9 mouse cellular contexts compared by ENCODE assay signal in genomic region chr10:78008169-78008568, GRCm38 (mm10). TPM values are rescaled to one million over a fixed set of nuclear protein-coding genes. Genes with fewer than 3 reads are reported as not detected.
A peak's percentile ranks its signal among the peaks of the same experiment; 100 is the strongest.
DNase-seq lines count a peak whose midpoint lies in the region; ATAC-seq and TF ChIP-seq lines count a peak whose summit lies in the region.
"Had no signal": no experiment of that assay in that cellular context is flagged by ENCODE, and none has a peak within 500 bp of the region (broad histone marks: within the 10 kb centered on the region; RNA-seq: fewer than 3 reads in every experiment).

No protein-coding gene starts in this region.

- no peaks in the 10 kb centered on the region for H3K36me3 ChIP-seq in lung, postnatal 0 days (ENCODE audit: insufficient read depth, low read length)
- no peaks in the 10 kb centered on the region for H3K36me3 ChIP-seq in forebrain, embryonic 16.5 days (ENCODE audit: control insufficient read depth, insufficient read depth)
- peaks cover 8% of the 10 kb centered on the region; the same call in 1 of the 2 replicates for H3K36me3 ChIP-seq in liver, embryonic 11.5 days (ENCODE audit: control insufficient read depth, insufficient read depth, low read length)
- no peaks in the 10 kb centered on the region; the same call in 1 of the 2 replicates for H3K36me3 ChIP-seq in stomach, embryonic 15.5 days

- 0 out of 2 replicates have a peak overlapping the region, but pooled peaks have one; percentile 19 for H3K9ac ChIP-seq in lung, postnatal 0 days (replicated peaks; ENCODE audit: low read depth)
- H3K9ac ChIP-seq in forebrain, embryonic 16.5 days (replicated peaks; ENCODE audit: low read depth, low read length), result peak overlapping the region; percentile 80
- H3K9ac ChIP-seq in liver, embryonic 11.5 days (ENCODE audit: low read depth, low read length), result peak overlapping the region; percentile 98
- H3K9ac ChIP-seq in stomach, embryonic 15.5 days, result no peak overlapping the region

- H3K4me3 ChIP-seq in lung, postnatal 0 days (ENCODE audit: low read depth, low read length), result no peak overlapping the region
- H3K4me3 ChIP-seq in forebrain, embryonic 16.5 days (replicated peaks; ENCODE audit: low read length), result no peak overlapping the region; the same call in 1 of the 2 replicates
- peak overlapping the region; percentile 87 for H3K4me3 ChIP-seq in liver, embryonic 11.5 days (ENCODE audit: low read depth, low read length)
- peak overlapping the region; percentile 90 for H3K4me3 ChIP-seq in stomach, embryonic 15.5 days (replicated peaks)

- TF ChIP-seq EP300 in lung, postnatal 0 days (IDR thresholded peaks at IDR 0.05), result no peak

- no peaks in the 10 kb centered on the region for H3K27me3 ChIP-seq in lung, postnatal 0 days (replicated peaks; ENCODE audit: insufficient read depth, low read length)
- H3K27me3 ChIP-seq in forebrain, embryonic 16.5 days (replicated peaks; ENCODE audit: control insufficient read depth, insufficient read depth, low read length), result no peaks in the 10 kb centered on the region
- no peaks in the 10 kb centered on the region for H3K27me3 ChIP-seq in liver, embryonic 11.5 days (replicated peaks; ENCODE audit: control insufficient read depth, insufficient read depth, low read length)
- no peaks in the 10 kb centered on the region for H3K27me3 ChIP-seq in stomach, embryonic 15.5 days (replicated peaks)

- no peak for ATAC-seq in lung, postnatal 0 days
- no peak for ATAC-seq in forebrain, embryonic 16.5 days
- ATAC-seq in liver, embryonic 11.5 days (replicated peaks; ENCODE audit: low FRiP score), result peak; percentile 56
- no peak for ATAC-seq in stomach, embryonic 15.5 days (ENCODE audit: insufficient read depth, low FRiP score, low read depth)

- no peak for DNase-seq in lung, postnatal 0 days (ENCODE audit: low spot score)
- no peak for DNase-seq in lung, adult 18-20 months
- DNase-seq in liver, embryonic 11.5 days (ENCODE audit: low spot score), result peak; percentile 51
- no peak for DNase-seq in urinary bladder, postnatal 4 days (ENCODE audit: low spot score in 2 of 2)
- DNase-seq in gastrocnemius, postnatal 10 days, result no peak
- no peak for DNase-seq in adrenal gland, adult 8-10 months
- DNase-seq: thymus, adult 2 months had no signal

- no peak overlapping the region for H3K27ac ChIP-seq in lung, postnatal 0 days (ENCODE audit: low read length)
- H3K27ac ChIP-seq in forebrain, embryonic 16.5 days (ENCODE audit: low read length), result no peak overlapping the region
- H3K27ac ChIP-seq in liver, embryonic 11.5 days (ENCODE audit: low read depth, low read length), result peak overlapping the region; percentile 100
- H3K27ac ChIP-seq in stomach, embryonic 15.5 days, result peak overlapping the region; percentile 100; the same call in 1 of the 2 replicates

- H3K4me2 ChIP-seq in lung, postnatal 0 days (replicated peaks; ENCODE audit: low read depth, low read length), result peak overlapping the region; percentile 76
- peak overlapping the region; percentile 82 for H3K4me2 ChIP-seq in forebrain, embryonic 16.5 days (ENCODE audit: low read length)
- H3K4me2 ChIP-seq in liver, embryonic 11.5 days, result peak overlapping the region; percentile 98
- H3K4me2 ChIP-seq in stomach, embryonic 15.5 days, result peak overlapping the region; percentile 74

- peaks cover 12% of the 10 kb centered on the region; the same call in 1 of the 2 replicates for H3K4me1 ChIP-seq in lung, postnatal 0 days (ENCODE audit: insufficient read depth, low read depth, low read length)
- H3K4me1 ChIP-seq in forebrain, embryonic 16.5 days (replicated peaks; ENCODE audit: control insufficient read depth, insufficient read depth, low read length), result peaks cover 33% of the 10 kb centered on the region
- H3K4me1 ChIP-seq in liver, embryonic 11.5 days (replicated peaks; ENCODE audit: control insufficient read depth, insufficient read depth, low read length), result peaks cover 50% of the 10 kb centered on the region
- peaks cover 34% of the 10 kb centered on the region for H3K4me1 ChIP-seq in stomach, embryonic 15.5 days

- no peaks in the 10 kb centered on the region for H3K9me3 ChIP-seq in lung, postnatal 0 days (ENCODE audit: low read length)
- H3K9me3 ChIP-seq in forebrain, embryonic 16.5 days (ENCODE audit: control insufficient read depth, low read length), result no peaks in the 10 kb centered on the region
- H3K9me3 ChIP-seq in liver, embryonic 11.5 days (ENCODE audit: control insufficient read depth, low read length), result no peaks in the 10 kb centered on the region
- no peaks in the 10 kb centered on the region for H3K9me3 ChIP-seq in stomach, embryonic 15.5 days

- WGBS in lung, postnatal 0 days, result 62% methylated on average over 3 of the region's 3 CpGs
- WGBS in forebrain, embryonic 16.5 days, result 82% methylated on average over 3 of the region's 3 CpGs
- 46% methylated on average over 3 of the region's 3 CpGs for WGBS in liver, embryonic 11.5 days
- WGBS in stomach, embryonic 15.5 days, result 70% methylated on average over 3 of the region's 3 CpGs

- no peak for TF ChIP-seq CTCF in lung, postnatal 0 days (IDR thresholded peaks at IDR 0.05)

RNA-seq across cellular contexts. Expression of gene Pfkl, which starts 1.7 kb away (rescaled TPM):
- 35.6 and 40.0 TPM in 2 replicates for polyA plus RNA-seq in lung, postnatal 0 days (2015; fragmentation: Nextera tagmentation; extraction: Ambion mirVana)
- polyA plus RNA-seq in forebrain, embryonic 16.5 days (2015; fragmentation: Nextera tagmentation; extraction: Ambion mirVana), result 109 and 117 TPM in 2 replicates
- 245 and 255 TPM in 2 replicates for polyA plus RNA-seq in liver, embryonic 11.5 days (2014; fragmentation: Nextera tagmentation; extraction: Ambion mirVana)
- polyA plus RNA-seq in stomach, embryonic 15.5 days (2015; fragmentation: Nextera tagmentation; extraction: Ambion mirVana), result 193 and 202 TPM in 2 replicates
- total RNA-seq in gastrocnemius, postnatal 10 days (2021), result 10 to 100 TPM in 1 of 2 experiments, 1 to 10 TPM in 1; 9.7 to 12.2 TPM
- 100 to 1,000 TPM in 1 of 4 experiments, 10 to 100 TPM in 3; 79.7 to 108 (median 89.6) TPM for total RNA-seq in adrenal gland, adult 8-10 months (2022)

RNA-seq across cellular contexts. Expression of gene 1810043G02Rik, which starts 29.8 kb away (rescaled TPM):
- 15.1 and 16.8 TPM in 2 replicates for polyA plus RNA-seq in lung, postnatal 0 days (2015; fragmentation: Nextera tagmentation; extraction: Ambion mirVana)
- 33.7 and 36.0 TPM in 2 replicates for polyA plus RNA-seq in forebrain, embryonic 16.5 days (2015; fragmentation: Nextera tagmentation; extraction: Ambion mirVana)
- 12.1 and 12.8 TPM in 2 replicates for polyA plus RNA-seq in liver, embryonic 11.5 days (2014; fragmentation: Nextera tagmentation; extraction: Ambion mirVana)
- 23.6 and 26.7 TPM in 2 replicates for polyA plus RNA-seq in stomach, embryonic 15.5 days (2015; fragmentation: Nextera tagmentation; extraction: Ambion mirVana)
- total RNA-seq in gastrocnemius, postnatal 10 days (2021), result 1 to 10 TPM; 5.1 to 6.3 TPM
- 10 to 100 TPM; 18.8 to 41.2 (median 28.6) TPM for total RNA-seq in adrenal gland, adult 8-10 months (2022)

RNA-seq across cellular contexts. Expression of gene Dnmt3l, which starts 33.6 kb away (rescaled TPM):
- 0.36 TPM in 1 of 2 replicates, not detected in the other for polyA plus RNA-seq in lung, postnatal 0 days (2015; fragmentation: Nextera tagmentation; extraction: Ambion mirVana)
- not detected in 2 replicates for polyA plus RNA-seq in forebrain, embryonic 16.5 days (2015; fragmentation: Nextera tagmentation; extraction: Ambion mirVana)
- not detected in 2 replicates for polyA plus RNA-seq in liver, embryonic 11.5 days (2014; fragmentation: Nextera tagmentation; extraction: Ambion mirVana)
- polyA plus RNA-seq in stomach, embryonic 15.5 days (2015; fragmentation: Nextera tagmentation; extraction: Ambion mirVana), result 0.35 and 0.86 TPM in 2 replicates
- not detected for total RNA-seq in gastrocnemius, postnatal 10 days (2021)
- 10 to 100 TPM in 3 of 4 experiments, 1 to 10 TPM in 1; 4.3 to 41.2 (median 20.8) TPM for total RNA-seq in adrenal gland, adult 8-10 months (2022)

RNA-seq across cellular contexts. Expression of gene Aire, which starts 35.2 kb away (rescaled TPM):
- polyA plus RNA-seq in lung, postnatal 0 days (2015; fragmentation: Nextera tagmentation; extraction: Ambion mirVana), result not detected in 2 replicates
- 0.34 TPM in 1 of 2 replicates, not detected in the other for polyA plus RNA-seq in forebrain, embryonic 16.5 days (2015; fragmentation: Nextera tagmentation; extraction: Ambion mirVana)
- polyA plus RNA-seq in liver, embryonic 11.5 days (2014; fragmentation: Nextera tagmentation; extraction: Ambion mirVana), result 0.16 and 0.51 TPM in 2 replicates
- 0.68 and 0.75 TPM in 2 replicates for polyA plus RNA-seq in stomach, embryonic 15.5 days (2015; fragmentation: Nextera tagmentation; extraction: Ambion mirVana)
- total RNA-seq in gastrocnemius, postnatal 10 days (2021), result not detected
- not detected for total RNA-seq in adrenal gland, adult 8-10 months (2022)

RNA-seq across cellular contexts. Expression of gene Trpm2, which starts 37.8 kb away (rescaled TPM):
- 0.52 and 0.74 TPM in 2 replicates for polyA plus RNA-seq in lung, postnatal 0 days (2015; fragmentation: Nextera tagmentation; extraction: Ambion mirVana)
- polyA plus RNA-seq in forebrain, embryonic 16.5 days (2015; fragmentation: Nextera tagmentation; extraction: Ambion mirVana), result 3.0 and 5.0 TPM in 2 replicates
- polyA plus RNA-seq in liver, embryonic 11.5 days (2014; fragmentation: Nextera tagmentation; extraction: Ambion mirVana), result 1.2 TPM in 2 replicates
- polyA plus RNA-seq in stomach, embryonic 15.5 days (2015; fragmentation: Nextera tagmentation; extraction: Ambion mirVana), result 1.2 TPM in 2 replicates
- total RNA-seq in gastrocnemius, postnatal 10 days (2021), result under 1 TPM; 0.26 to 0.75 TPM
- 10 to 100 TPM in 2 of 4 experiments, 1 to 10 TPM in 2; 2.2 to 10.4 (median 7.6) TPM for total RNA-seq in adrenal gland, adult 8-10 months (2022)

Comparison
In these comparisons a context has a peak if more than half of its experiments do, and no peak if none do; other contexts are left out.
1. H3K27ac ChIP-seq: peak in liver, embryonic 11.5 days (single experiment) and stomach, embryonic 15.5 days (single experiment); none in lung, postnatal 0 days (single experiment) and forebrain, embryonic 16.5 days (single experiment).
2. H3K4me3 ChIP-seq: peak in liver, embryonic 11.5 days (single experiment) and stomach, embryonic 15.5 days (single experiment); none in lung, postnatal 0 days (single experiment) and forebrain, embryonic 16.5 days (single experiment).
3. Peak in every context shown above with its lines, with median percentiles within 50 percentile points of each other: H3K4me2 ChIP-seq.